Mouse (Mus musculus) heart, adult 2 months (tissue): ENCODE data around the gene Gimap5. TPM values are rescaled to one million over a fixed set of nuclear protein-coding genes. Genes with fewer than 3 reads are reported as not detected.
A peak's percentile ranks its signal among the peaks of the same experiment; 100 is the strongest.

Experiments used
- DNase-seq, 2 experiments: peaks; one replicate each; pipeline ENCODE4 v3.0.0; 2021
- H3K27ac ChIP-seq: fragments of 200-600 bp; 2 replicates; pipeline ENCODE4 v1.8.1; 2022
- H3K27me3 ChIP-seq: fragments of 200-500 bp; 2 replicates; pipeline ENCODE4 v1.6.1; 2012; ENCODE audit warnings: mild to moderate bottlenecking, low read length, inconsistent platforms, mixed read lengths; ENCODE audit not compliant: control insufficient read depth, insufficient read depth
- H3K36me3 ChIP-seq: fragments of 200-500 bp; 2 replicates; pipeline ENCODE4 v1.6.1; 2012; ENCODE audit warnings: low read length, inconsistent platforms; ENCODE audit not compliant: control insufficient read depth, insufficient read depth
- H3K4me1 ChIP-seq: fragments of 200-500 bp; 2 replicates; pipeline ENCODE4 v1.6.1; 2011; ENCODE audit warnings: low read length; ENCODE audit not compliant: control insufficient read depth, insufficient read depth
- H3K4me3 ChIP-seq: fragments of 200-600 bp; 2 replicates; pipeline ENCODE4 v1.8.1; 2022
- H3K79me2 ChIP-seq: fragments of 200-500 bp; replicated peaks from 2 replicates; pipeline ENCODE4 v1.6.1; 2012; ENCODE audit warnings: mild to moderate bottlenecking, inconsistent platforms, low read length, moderate library complexity, mixed read lengths; ENCODE audit not compliant: control insufficient read depth, insufficient read depth
- H3K9ac ChIP-seq: fragments of 200-500 bp; 2 replicates; pipeline ENCODE4 v1.6.1; 2012; ENCODE audit warnings: low read depth, mild to moderate bottlenecking, control low read depth, inconsistent platforms, low read length, mixed read lengths
- CTCF ChIP-seq: fragments of 200-600 bp; IDR thresholded peaks from 2 replicates; pipeline ENCODE4 v1.8.1; 2022; ENCODE audit warnings: antibody characterized with exemption, mild to moderate bottlenecking, moderate library complexity
- EP300 ChIP-seq: fragments of 200-500 bp; IDR thresholded peaks from 2 replicates; pipeline ENCODE4 v1.6.1; 2011; ENCODE audit warnings: low read depth, low read length, control low read depth; ENCODE audit not compliant: insufficient read depth
- POLR2A ChIP-seq: fragments of 200-500 bp; IDR thresholded peaks from 2 replicates; pipeline ENCODE4 v1.6.1; 2011; ENCODE audit warnings: mild to moderate bottlenecking, low read depth, low read length, control low read depth; ENCODE audit not compliant: insufficient read depth
- WGBS: fragments of 180-500 bp; shearing (Covaris S2); methylation state at CpG from one replicate; pipeline ENCODE4 v1.1.7; 2018; 5-methylcytosine and 5-hydroxymethylcytosine counted together
- intact Hi-C: fragments of 180-260 bp; cut with DNase I; formaldehyde crosslinking; loops from one replicate; pipeline ENCODE4 v1.15.1; 2025
- polyA plus RNA-seq: library from polyadenylated mRNA; depleted of rRNA; stranded (reverse); fragments of >200 nt; gene quantifications from 2 replicates; pipeline ENCODE4 v1.2.3, GENCODE M21; 2012
- total RNA-seq, 2 experiments: library from RNA; stranded (reverse); gene quantifications; 2 replicates each; pipeline ENCODE4 v1.2.3; 2021

Gene Gimap5
- total and polyA plus RNA-seq, 3 experiments = 4.6 to 6.6 (median 5.1) TPM

DNA sequence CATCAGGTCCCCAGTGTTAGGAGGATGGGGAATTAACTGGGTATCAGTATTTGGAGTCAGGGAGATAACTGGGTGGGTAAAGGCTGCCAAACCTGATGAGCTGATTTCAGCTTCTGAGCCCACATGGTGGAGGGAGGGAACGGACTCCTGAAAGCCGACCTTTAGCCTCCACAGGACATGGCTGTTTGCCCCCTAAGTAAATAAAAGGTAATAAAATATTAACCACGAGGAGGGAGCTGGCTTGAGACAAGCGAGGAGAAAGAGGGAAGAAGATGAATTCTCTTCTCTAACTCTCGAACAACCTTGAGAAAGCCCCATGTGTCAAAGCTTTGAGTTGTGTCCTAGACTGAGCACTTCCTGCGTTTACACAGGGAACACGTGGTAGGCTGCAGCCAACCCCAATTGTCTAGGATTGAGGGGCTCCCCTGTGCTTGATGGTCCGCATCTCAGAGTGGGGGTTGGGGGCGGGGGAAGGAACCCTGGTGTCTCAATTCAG, 4.2 kb upstream of the Gimap5 start:
- no peak overlapping the region for H3K9ac ChIP-seq
- no peak overlapping the region; the same call in 1 of the 2 replicates for H3K4me3 ChIP-seq
- peaks cover 4% of the 10 kb centered on the region; the same call in 1 of the 2 replicates for H3K36me3 ChIP-seq
- WGBS = 30% methylated on average over 9 of the region's 9 CpGs
- TF ChIP-seq CTCF (no peak), EP300 (no peak), POLR2A (no peak)
- no peaks in the 10 kb centered on the region; the same call in 1 of the 2 replicates for H3K27me3 ChIP-seq
- DNase-seq = no peak
- peaks cover 3% of the 10 kb centered on the region for H3K4me1 ChIP-seq
- H3K79me2 ChIP-seq = peaks cover 2% of the 10 kb centered on the region; the same call in 1 of the 2 replicates
- H3K27ac ChIP-seq = peak overlapping the region; percentile 66
- intact Hi-C loops = no loop called here

DNA sequence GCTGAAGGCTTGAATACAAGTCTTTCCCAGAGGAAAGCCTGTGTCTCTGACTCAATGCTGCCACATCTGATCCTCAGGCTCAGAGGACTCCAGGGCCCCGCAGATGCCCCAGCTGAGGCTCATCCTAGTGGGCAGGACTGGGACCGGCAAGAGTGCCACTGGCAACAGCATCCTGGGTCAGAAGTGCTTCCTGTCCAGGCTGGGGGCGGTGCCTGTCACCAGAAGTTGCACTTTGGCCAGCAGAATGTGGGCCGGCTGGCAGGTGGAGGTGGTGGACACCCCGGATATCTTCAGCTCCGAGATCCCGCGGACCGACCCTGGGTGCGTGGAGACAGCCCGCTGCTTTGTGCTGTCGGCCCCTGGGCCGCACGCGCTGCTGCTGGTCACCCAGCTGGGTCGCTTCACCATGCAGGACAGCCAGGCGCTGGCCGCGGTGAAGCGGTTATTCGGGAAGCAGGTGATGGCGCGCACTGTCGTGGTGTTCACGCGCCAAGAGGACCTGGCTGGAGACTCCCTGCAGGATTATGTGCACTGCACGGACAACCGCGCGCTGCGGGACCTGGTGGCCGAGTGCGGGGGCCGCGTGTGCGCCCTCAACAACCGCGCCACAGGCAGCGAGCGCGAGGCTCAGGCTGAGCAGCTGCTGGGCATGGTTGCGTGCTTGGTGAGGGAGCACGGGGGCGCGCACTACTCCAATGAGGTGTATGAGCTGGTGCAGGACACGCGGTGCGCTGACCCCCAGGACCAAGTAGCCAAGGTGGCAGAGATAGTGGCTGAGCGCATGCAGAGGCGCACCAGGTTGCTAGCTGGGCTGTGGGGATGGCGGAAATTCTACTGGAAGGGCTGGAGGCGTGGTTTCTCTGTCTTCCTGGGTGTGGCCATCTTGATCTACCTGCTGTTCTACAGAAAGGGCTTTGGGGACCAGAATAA, 3.3 kb upstream of the Gimap5 start:
- 22% methylated on average over 52 of the region's 52 CpGs for WGBS
- no peak overlapping the region for H3K9ac ChIP-seq
- peak in 1 of 2 experiments; percentile 40 for DNase-seq
- no peaks in the 10 kb centered on the region; the same call in 1 of the 2 replicates for H3K27me3 ChIP-seq
- peak overlapping the region; percentile 6; the same call in 1 of the 2 replicates for H3K4me3 ChIP-seq
- H3K4me1 ChIP-seq = peaks cover 3% of the 10 kb centered on the region
- H3K36me3 ChIP-seq = peaks cover 4% of the 10 kb centered on the region; the same call in 1 of the 2 replicates
- peaks cover 2% of the 10 kb centered on the region; the same call in 1 of the 2 replicates for H3K79me2 ChIP-seq
- peak overlapping the region; percentile 66; the same call in 1 of the 2 replicates for H3K27ac ChIP-seq
- intact Hi-C loops = no loop called here
- TF ChIP-seq EP300 (no peak), POLR2A (no peak), CTCF (no peak)

DNA sequence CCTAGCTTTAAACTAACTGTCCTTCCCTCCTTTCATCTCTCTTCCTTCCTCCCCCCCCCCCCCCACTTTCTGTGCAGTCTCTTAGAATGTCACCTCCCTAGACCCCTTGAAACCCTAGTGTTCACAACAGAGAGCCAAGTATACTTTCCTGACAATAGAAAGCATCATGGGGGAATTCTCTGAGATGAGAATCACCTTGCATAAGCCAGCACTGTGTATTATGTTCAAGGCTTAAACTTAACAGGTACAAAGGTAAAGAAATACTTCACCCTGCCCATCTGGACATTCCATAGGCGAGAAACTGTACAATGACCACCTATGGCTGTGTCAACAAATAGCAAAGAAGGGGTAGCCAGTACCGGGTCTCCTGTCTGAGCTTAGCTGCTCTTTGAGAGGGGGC, 507 bp upstream of the Gimap5 start:
- Histone ChIP-seq H3K36me3 (peaks cover 4% of the 10 kb centered on the region; the same call in 1 of the 2 replicates), H3K4me3 (peak overlapping the region; percentile 53), H3K4me1 (peaks cover 4% of the 10 kb centered on the region), H3K9ac (peak overlapping the region; percentile 72), H3K27me3 (no peaks in the 10 kb centered on the region; the same call in 1 of the 2 replicates), H3K27ac (peak overlapping the region; percentile 86), H3K79me2 (peaks cover 2% of the 10 kb centered on the region; the same call in 1 of the 2 replicates)
- intact Hi-C loops = no loop called here
- TF ChIP-seq CTCF (no peak), POLR2A (no peak), EP300 (no peak)
- 36% methylated on average over 2 of the region's 2 CpGs for WGBS
- no peak for DNase-seq

DNA sequence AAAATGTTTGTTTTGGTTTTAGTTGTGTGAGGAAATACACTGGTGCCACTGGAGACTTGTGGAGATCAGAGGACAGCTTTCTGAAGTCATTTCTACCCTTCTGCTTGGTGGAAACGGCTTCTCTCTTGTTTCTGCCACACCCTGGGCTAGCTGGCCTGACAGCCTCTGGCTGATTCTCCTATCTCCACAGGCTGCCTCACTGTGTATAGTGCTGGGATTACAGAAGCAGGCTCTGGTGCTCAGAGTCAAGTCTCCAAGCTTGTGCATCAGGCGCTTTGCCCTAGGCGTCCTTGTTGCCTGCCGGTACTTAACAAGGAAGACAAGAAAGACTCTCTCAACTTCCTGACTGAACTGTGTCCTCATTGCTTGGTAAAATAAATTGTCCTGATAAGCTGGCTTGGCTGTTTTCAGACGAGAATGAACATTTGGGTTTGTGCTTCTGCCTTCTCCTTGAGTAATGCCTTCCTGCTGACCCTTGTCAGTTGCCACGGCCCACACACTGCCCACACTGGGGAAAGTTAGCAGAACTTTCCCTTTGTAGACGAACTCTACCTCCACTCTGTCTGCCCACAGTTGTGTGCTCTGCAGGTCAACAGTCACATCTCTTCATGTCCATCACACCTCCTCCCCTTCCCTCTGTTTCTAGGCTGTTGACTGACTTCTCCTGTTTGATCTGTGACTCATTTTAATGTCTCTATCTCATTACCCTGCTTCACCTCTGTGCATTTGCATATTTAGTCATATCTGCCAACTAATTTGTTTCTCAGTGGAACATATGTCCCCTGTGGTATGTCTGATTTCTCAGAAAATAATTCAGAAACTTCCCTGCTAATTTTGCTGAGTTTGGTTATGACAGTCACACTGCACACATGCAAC, 1.3 kb downstream of the Gimap5 start:
- Histone ChIP-seq H3K4me3 (peak overlapping the region; percentile 53), H3K36me3 (no peaks in the 10 kb centered on the region; the same call in 1 of the 2 replicates), H3K79me2 (peaks cover 2% of the 10 kb centered on the region; the same call in 1 of the 2 replicates), H3K27me3 (no peaks in the 10 kb centered on the region), H3K27ac (peak overlapping the region; percentile 86), H3K9ac (peak overlapping the region; percentile 69), H3K4me1 (peaks cover 4% of the 10 kb centered on the region)
- DNase-seq = peak; percentile 39 to 48
- intact Hi-C loops = loop anchor here (2.0 kb wide), 2 partner anchors 65 to 101 kb away; partner anchors contain the start of gene Gimap8
- WGBS = 35% methylated on average over 7 of the region's 7 CpGs
- TF ChIP-seq CTCF (no peak), POLR2A (peak; percentile 47; the same call in 1 of the 2 replicates), EP300 (no peak)

DNA sequence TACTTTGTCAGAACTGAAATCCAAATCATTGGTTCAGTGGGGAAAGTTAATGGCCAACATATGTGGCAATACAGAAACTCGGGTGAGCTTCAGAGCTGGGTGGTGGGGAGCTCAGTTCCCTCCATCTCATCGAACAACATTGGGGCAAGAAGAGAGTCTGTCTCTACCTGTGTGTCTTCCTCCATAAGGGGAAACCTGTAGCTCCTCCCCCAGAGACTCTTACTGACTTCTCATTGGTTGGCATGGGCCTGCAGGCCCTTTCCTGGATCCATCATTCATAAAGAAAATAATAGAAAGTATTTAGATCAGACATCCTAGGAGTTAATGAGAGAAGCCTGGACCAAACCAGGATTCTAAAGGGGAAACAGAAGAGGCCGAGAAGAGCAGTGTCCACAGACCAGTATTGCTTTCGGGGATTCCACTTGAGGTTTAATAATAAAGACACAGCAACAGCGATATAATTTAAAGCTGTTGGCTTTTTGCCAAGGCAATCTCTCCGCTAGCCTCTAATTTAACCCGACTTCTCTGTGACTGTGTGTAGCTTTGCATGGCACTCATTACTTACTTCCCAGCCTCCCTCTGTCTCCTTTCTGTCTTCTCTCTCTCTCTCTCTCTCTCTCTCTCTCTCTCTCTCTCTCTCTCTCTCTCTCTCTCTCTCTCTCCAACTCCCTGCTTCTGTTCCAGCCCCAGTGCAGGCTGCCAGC, 17.7 kb downstream of the Gimap5 start:
- DNase-seq = no peak
- Histone ChIP-seq H3K27ac (no peak overlapping the region), H3K9ac (no peak overlapping the region), H3K79me2 (no peaks in the 10 kb centered on the region), H3K4me1 (no peaks in the 10 kb centered on the region), H3K4me3 (no peak overlapping the region), H3K27me3 (no peaks in the 10 kb centered on the region), H3K36me3 (no peaks in the 10 kb centered on the region)
- intact Hi-C loops = no loop called here
- 80% methylated on average over 7 of the region's 7 CpGs for WGBS
- TF ChIP-seq POLR2A = no peak
- TF ChIP-seq EP300 = no peak
- TF ChIP-seq CTCF = no peak
